In genomic region chr11:37582236-37582635, GRCm38 (mm10) we compare ENCODE assay signal across 22 mouse cellular contexts.
DNase-seq lines count a peak whose midpoint lies in the region; ATAC-seq lines count a peak whose summit lies in the region.
"Had no signal": no experiment of that assay in that cellular context is flagged by ENCODE, and none has a peak within 500 bp of the region (broad histone marks: within the 10 kb centered on the region; RNA-seq: fewer than 3 reads in every experiment).

No protein-coding gene starts in this region.

- H3K36me3 ChIP-seq in forebrain, embryonic 14.5 days (ENCODE audit: control insufficient read depth, insufficient read depth, low read length): no peaks in the 10 kb centered on the region
- H3K36me3 ChIP-seq in forebrain, embryonic 15.5 days: no peaks in the 10 kb centered on the region
- H3K36me3 ChIP-seq: embryonic facial prominence, embryonic 10.5 days; embryonic facial prominence, embryonic 12.5 days; forebrain, embryonic 12.5 days had no signal

- H3K4me1 ChIP-seq in forebrain, embryonic 14.5 days (ENCODE audit: control insufficient read depth, insufficient read depth, low read length): no peaks in the 10 kb centered on the region
- 0 out of 2 replicates have a peak, but pooled peaks cover 5% of the 10 kb centered on the region for H3K4me1 ChIP-seq in forebrain, embryonic 15.5 days
- H3K4me1 ChIP-seq: embryonic facial prominence, embryonic 10.5 days; embryonic facial prominence, embryonic 12.5 days; forebrain, embryonic 12.5 days had no signal

- H3K9me3 ChIP-seq in forebrain, embryonic 14.5 days (replicated peaks; ENCODE audit: control insufficient read depth, low read length): no peaks in the 10 kb centered on the region
- H3K9me3 ChIP-seq in forebrain, embryonic 15.5 days: no peaks in the 10 kb centered on the region
- H3K9me3 ChIP-seq: embryonic facial prominence, embryonic 10.5 days; embryonic facial prominence, embryonic 12.5 days; forebrain, embryonic 12.5 days had no signal

- no peak overlapping the region for H3K27ac ChIP-seq in forebrain, embryonic 14.5 days (ENCODE audit: low read depth, low read length)
- no peak overlapping the region for H3K27ac ChIP-seq in forebrain, embryonic 15.5 days (replicated peaks)
- H3K27ac ChIP-seq: embryonic facial prominence, embryonic 10.5 days; embryonic facial prominence, embryonic 12.5 days; forebrain, embryonic 12.5 days had no signal

- H3K27me3 ChIP-seq in forebrain, embryonic 14.5 days (replicated peaks; ENCODE audit: control insufficient read depth, insufficient read depth, low read length): no peaks in the 10 kb centered on the region
- H3K27me3 ChIP-seq in forebrain, embryonic 15.5 days: no peaks in the 10 kb centered on the region
- H3K27me3 ChIP-seq: embryonic facial prominence, embryonic 12.5 days; forebrain, embryonic 12.5 days; Patski had no signal

- no peak overlapping the region for H3K9ac ChIP-seq in forebrain, embryonic 14.5 days (ENCODE audit: low read length)
- no peak overlapping the region for H3K9ac ChIP-seq in forebrain, embryonic 15.5 days (replicated peaks)
- H3K9ac ChIP-seq: embryonic facial prominence, embryonic 12.5 days; forebrain, embryonic 12.5 days had no signal

- ATAC-seq in forebrain, embryonic 14.5 days: peak; percentile 40; the same call in 1 of the 2 replicates
- ATAC-seq in forebrain, embryonic 15.5 days (replicated peaks): no peak
- ATAC-seq: activated CD4-positive, CD25-positive, alpha-beta regulatory T cell, adult 4 months; Patski had no signal

- no peak overlapping the region for H3K4me2 ChIP-seq in forebrain, embryonic 14.5 days (ENCODE audit: low read length)
- no peak overlapping the region for H3K4me2 ChIP-seq in forebrain, embryonic 15.5 days (replicated peaks)
- H3K4me2 ChIP-seq: embryonic facial prominence, embryonic 12.5 days; forebrain, embryonic 12.5 days had no signal

- 22% methylated on average over 2 of the region's 2 CpGs for WGBS in forebrain, embryonic 14.5 days
- 30% methylated on average over 2 of the region's 2 CpGs for WGBS in forebrain, embryonic 15.5 days

- DNase-seq in forebrain, embryonic 14.5 days (ENCODE audit: low spot score): peak; percentile 68
- peak; percentile 23 for DNase-seq in retina, postnatal 1 day
- no peak for DNase-seq in retina, embryonic 14.5 days (ENCODE audit: low spot score)
- peak; percentile 3 for DNase-seq in brain, adult 2 months (ENCODE audit: low read depth, low spot score)
- peak; percentile 4 for DNase-seq in brain, embryonic 18.5 days (ENCODE audit: low read depth, low spot score)
- no peak for DNase-seq in embryo, embryonic 10 days (ENCODE audit: low spot score)
- DNase-seq in kidney, adult 9 months: no peak
- DNase-seq: adrenal gland, adult 8-10 months; adrenal gland, postnatal 14 days; adrenal gland, postnatal 36 days; cerebellum, adult 11 months; cerebellum, adult 18-20 months; cerebellum, adult 8-10 months; cerebellum, adult 9-11 months; cerebellum, postnatal 14 days; cerebellum, postnatal 36 days had no signal

- no peak overlapping the region for H3K4me3 ChIP-seq in forebrain, embryonic 14.5 days (ENCODE audit: low read depth, low read length)
- H3K4me3 ChIP-seq in forebrain, embryonic 15.5 days: no peak overlapping the region
- H3K4me3 ChIP-seq: embryonic facial prominence, embryonic 10.5 days; embryonic facial prominence, embryonic 12.5 days; forebrain, embryonic 12.5 days had no signal

Comparison
In these comparisons a context has a peak if more than half of its experiments do, and no peak if none do; other contexts are left out.
1. DNase-seq: peak in forebrain, embryonic 14.5 days (single experiment), retina, postnatal 1 day (single experiment), brain, adult 2 months (single experiment) and brain, embryonic 18.5 days (single experiment); none in retina, embryonic 14.5 days (single experiment), embryo, embryonic 10 days (single experiment) and kidney, adult 9 months (single experiment).